In the genomic region with DNA sequence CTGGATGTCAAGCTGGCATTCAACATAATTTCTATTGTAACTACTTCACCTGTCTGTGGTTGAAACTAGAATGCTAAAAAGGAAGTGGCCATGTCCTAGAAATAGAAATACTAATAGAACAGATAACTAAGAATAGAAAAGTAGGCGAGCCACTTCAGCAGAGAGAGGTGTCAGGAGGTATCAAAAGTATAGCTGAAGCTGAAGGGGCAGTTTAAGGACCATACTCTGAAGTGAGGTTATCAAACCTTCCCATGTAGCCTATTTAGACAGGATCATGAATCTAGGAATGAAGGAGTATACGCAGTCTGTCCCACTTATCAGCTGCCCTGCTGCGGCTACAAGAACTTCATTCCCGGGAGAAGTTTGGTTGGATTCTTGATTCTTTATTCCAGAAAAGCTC, we compare ENCODE assay signal across 14 mouse cellular contexts. TPM values are rescaled to one million over a fixed set of nuclear protein-coding genes. Genes with fewer than 3 reads are reported as not detected.
DNase-seq lines count a peak whose midpoint lies in the region; ATAC-seq and TF ChIP-seq lines count a peak whose summit lies in the region.
"Had no signal": no experiment of that assay in that cellular context is flagged by ENCODE, and none has a peak within 500 bp of the region (broad histone marks: within the 10 kb centered on the region; RNA-seq: fewer than 3 reads in every experiment).

No protein-coding gene starts in this region.

- TF ChIP-seq EP300 in heart, adult 2 months (IDR thresholded peaks at IDR 0.05; ENCODE audit: insufficient read depth, low read depth, low read length) = no peak

- H3K27ac ChIP-seq in heart, adult 2 months = peak overlapping the region; percentile 51
- H3K27ac ChIP-seq in kidney, embryonic 16.5 days (ENCODE audit: low read length) = no peak overlapping the region
- H3K27ac ChIP-seq in embryonic facial prominence, embryonic 14.5 days (replicated peaks; ENCODE audit: low read depth, low read length) = no peak overlapping the region
- H3K27ac ChIP-seq in limb, embryonic 13.5 days = no peak overlapping the region

- no peak for TF ChIP-seq CTCF in heart, adult 2 months (IDR thresholded peaks at IDR 0.05)

- TF ChIP-seq POLR2A in heart, adult 2 months (IDR thresholded peaks at IDR 0.05; ENCODE audit: insufficient read depth, low read depth, low read length) = no peak

- H3K36me3 ChIP-seq in heart, adult 2 months (ENCODE audit: control insufficient read depth, insufficient read depth, low read length) = no peaks in the 10 kb centered on the region
- H3K36me3 ChIP-seq in kidney, embryonic 16.5 days (ENCODE audit: insufficient read depth, low read length) = no peaks in the 10 kb centered on the region
- H3K36me3 ChIP-seq in embryonic facial prominence, embryonic 14.5 days (ENCODE audit: control insufficient read depth, insufficient read depth, low read length) = no peaks in the 10 kb centered on the region
- H3K36me3 ChIP-seq in limb, embryonic 13.5 days = no peaks in the 10 kb centered on the region

- intact Hi-C loops in heart, adult 2 months (cut with DNase I) = loop anchor here (2.0 to 10.0 kb wide), 3 partner anchors 89 to 461 kb away; partner anchors contain the start of genes Ccnb1ip1 and Parp2
- intact Hi-C loops in heart, postnatal 25 days (cut with DNase I) = loop anchor here (1.0 to 2.0 kb wide), 3 partner anchors 25 to 163 kb away; no protein-coding TSS in a partner anchor

- H3K9me3 ChIP-seq in kidney, embryonic 16.5 days (ENCODE audit: low read length) = no peaks in the 10 kb centered on the region
- no peaks in the 10 kb centered on the region for H3K9me3 ChIP-seq in embryonic facial prominence, embryonic 14.5 days (ENCODE audit: control insufficient read depth, low read length)
- H3K9me3 ChIP-seq in limb, embryonic 13.5 days = no peaks in the 10 kb centered on the region

- H3K4me3 ChIP-seq in heart, adult 2 months = no peak overlapping the region
- no peak overlapping the region for H3K4me3 ChIP-seq in kidney, embryonic 16.5 days (ENCODE audit: low read length)
- no peak overlapping the region for H3K4me3 ChIP-seq in embryonic facial prominence, embryonic 14.5 days (ENCODE audit: low read depth, low read length)
- no peak overlapping the region for H3K4me3 ChIP-seq in limb, embryonic 13.5 days

- 9% methylated on average over 4 of the region's 4 CpGs for WGBS in heart, adult 2 months
- 47% methylated on average over 4 of the region's 4 CpGs for WGBS in kidney, embryonic 16.5 days
- 53% methylated on average over 4 of the region's 4 CpGs for WGBS in embryonic facial prominence, embryonic 14.5 days
- WGBS in limb, embryonic 13.5 days = 56% methylated on average over 4 of the region's 4 CpGs

- no peak for DNase-seq in heart, adult 2 months
- no peak for DNase-seq in heart, postnatal 25 days (ENCODE audit: low spot score)
- DNase-seq in kidney, postnatal 25 days = no peak
- DNase-seq in embryonic facial prominence, embryonic 14.5 days (ENCODE audit: low spot score) = no peak
- DNase-seq in cerebellum, adult 18-20 months = no peak
- no peak for DNase-seq in layer of hippocampus, adult 9-11 months

- H3K27me3 ChIP-seq in heart, adult 2 months (ENCODE audit: control insufficient read depth, insufficient read depth, low read length) = no peaks in the 10 kb centered on the region
- no peaks in the 10 kb centered on the region for H3K27me3 ChIP-seq in kidney, embryonic 16.5 days (ENCODE audit: insufficient read depth, low read length)
- no peaks in the 10 kb centered on the region for H3K27me3 ChIP-seq in embryonic facial prominence, embryonic 14.5 days (replicated peaks; ENCODE audit: control insufficient read depth, insufficient read depth, low read length)
- no peaks in the 10 kb centered on the region for H3K27me3 ChIP-seq in limb, embryonic 13.5 days

- H3K79me2 ChIP-seq in heart, adult 2 months (replicated peaks; ENCODE audit: control insufficient read depth, insufficient read depth, low read length) = no peaks in the 10 kb centered on the region

- ATAC-seq in kidney, embryonic 16.5 days (ENCODE audit: low FRiP score, low TSS enrichment) = no peak
- no peak for ATAC-seq in embryonic facial prominence, embryonic 14.5 days (ENCODE audit: low read depth)
- ATAC-seq in limb, embryonic 13.5 days (ENCODE audit: low FRiP score, low read depth) = peak; percentile 15; the same call in 1 of the 2 replicates

- peak overlapping the region; percentile 40 for H3K4me2 ChIP-seq in kidney, embryonic 16.5 days (replicated peaks; ENCODE audit: low read depth, low read length)
- H3K4me2 ChIP-seq in embryonic facial prominence, embryonic 14.5 days (ENCODE audit: low read depth, low read length) = peak overlapping the region; percentile 33
- H3K4me2 ChIP-seq in limb, embryonic 13.5 days (replicated peaks) = peak overlapping the region; percentile 50

- H3K9ac ChIP-seq in heart, adult 2 months (ENCODE audit: low read depth, low read length) = peak overlapping the region; percentile 64; the same call in 1 of the 2 replicates
- peak overlapping the region; percentile 48; the same call in 1 of the 2 replicates for H3K9ac ChIP-seq in kidney, embryonic 16.5 days (replicated peaks; ENCODE audit: low read length)
- H3K9ac ChIP-seq in embryonic facial prominence, embryonic 14.5 days (ENCODE audit: low read depth, low read length) = no peak overlapping the region
- no peak overlapping the region for H3K9ac ChIP-seq in limb, embryonic 13.5 days

- peaks cover 2% of the 10 kb centered on the region for H3K4me1 ChIP-seq in heart, adult 2 months (ENCODE audit: control insufficient read depth, insufficient read depth, low read length)
- H3K4me1 ChIP-seq in kidney, embryonic 16.5 days (ENCODE audit: insufficient read depth, low read length) = no peaks in the 10 kb centered on the region
- H3K4me1 ChIP-seq in embryonic facial prominence, embryonic 14.5 days (ENCODE audit: control insufficient read depth, insufficient read depth, low read length) = no peaks in the 10 kb centered on the region
- H3K4me1 ChIP-seq in limb, embryonic 13.5 days = no peaks in the 10 kb centered on the region; the same call in 1 of the 2 replicates

RNA-seq across cellular contexts. Expression of gene Rnase2a, which starts 9.8 kb away (rescaled TPM):
- total RNA-seq in heart, adult 2 months (2021) = under 1 TPM; 0.57 to 0.89 TPM
- not detected in 2 replicates for polyA plus RNA-seq in heart, adult 2 months (2012; rRNA removed)
- total RNA-seq in heart, postnatal 25 days (2021) = not detected
- not detected in 2 replicates for polyA plus RNA-seq in kidney, embryonic 16.5 days (2015; fragmentation: Nextera tagmentation; extraction: Ambion mirVana)
- not detected in 2 replicates for polyA plus RNA-seq in embryonic facial prominence, embryonic 14.5 days (2014; fragmentation: Nextera tagmentation; extraction: Ambion mirVana)
- polyA plus RNA-seq in limb, embryonic 13.5 days (2015; fragmentation: Nextera tagmentation; extraction: Ambion mirVana) = not detected in 2 replicates
- total RNA-seq: common myeloid progenitor, adult 5-6 weeks; megakaryocyte progenitor cell, adult 5-6 weeks had no signal
- polyA plus RNA-seq: C2C12; forebrain, embryonic 14.5 days; large intestine, adult 2 months; neural tube, embryonic 11.5 days had no signal

Comparison
In these comparisons a context has a peak if more than half of its experiments do, and no peak if none do; other contexts are left out.
1. H3K9ac ChIP-seq: peak in heart, adult 2 months (single experiment) and kidney, embryonic 16.5 days (single experiment); none in embryonic facial prominence, embryonic 14.5 days (single experiment) and limb, embryonic 13.5 days (single experiment).
2. Peak in every context shown above with its lines, with median percentiles within 50 percentile points of each other: H3K4me2 ChIP-seq.